22 mouse cellular contexts compared by ENCODE assay signal in genomic region chr9:48701296-48701695, GRCm38 (mm10).
"Had no signal": no experiment of that assay in that cellular context is flagged by ENCODE, and none has a peak within 500 bp of the region (broad histone marks: within the 10 kb centered on the region; RNA-seq: fewer than 3 reads in every experiment).

No protein-coding gene starts in this region.

- ATAC-seq: liver, embryonic 12.5 days had no signal

- H3K36me3 ChIP-seq: kidney, embryonic 15.5 days; limb, embryonic 10.5 days; limb, embryonic 13.5 days; liver, embryonic 12.5 days; liver, embryonic 15.5 days; lung, embryonic 15.5 days; midbrain, embryonic 12.5 days; neural tube, embryonic 12.5 days; stomach, embryonic 15.5 days had no signal

- H3K27ac ChIP-seq: kidney, embryonic 15.5 days; limb, embryonic 10.5 days; limb, embryonic 13.5 days; liver, embryonic 12.5 days; liver, embryonic 15.5 days; lung, embryonic 15.5 days; midbrain, embryonic 12.5 days; neural tube, embryonic 12.5 days; stomach, embryonic 15.5 days had no signal

- DNase-seq: kidney, adult 11 months; kidney, adult 8-10 months; kidney, postnatal 10 days; kidney, postnatal 36 days; liver; lung, adult 18-20 months; lung, postnatal 10 days; lung, postnatal 36 days; right cerebral cortex, adult 18-20 months; right cerebral cortex, postnatal 14 days; right cerebral cortex, postnatal 4 days; thymus, postnatal 25 days had no signal

- H3K27me3 ChIP-seq: megakaryocyte, embryonic 14.5 days; midbrain, embryonic 12.5 days; neural tube, embryonic 12.5 days had no signal

- H3K9me3 ChIP-seq: kidney, embryonic 15.5 days; limb, embryonic 10.5 days; liver, embryonic 12.5 days; liver, embryonic 15.5 days; lung, embryonic 15.5 days; megakaryocyte, embryonic 14.5 days; midbrain, embryonic 12.5 days; neural tube, embryonic 12.5 days; stomach, embryonic 15.5 days had no signal

- H3K9ac ChIP-seq: kidney, embryonic 15.5 days; limb, embryonic 13.5 days; liver, embryonic 12.5 days; liver, embryonic 15.5 days; lung, embryonic 15.5 days; midbrain, embryonic 12.5 days; neural tube, embryonic 12.5 days; stomach, embryonic 15.5 days had no signal

- H3K4me2 ChIP-seq: kidney, embryonic 15.5 days; limb, embryonic 13.5 days; liver, embryonic 12.5 days; liver, embryonic 15.5 days; lung, embryonic 15.5 days; midbrain, embryonic 12.5 days; neural tube, embryonic 12.5 days; stomach, embryonic 15.5 days had no signal

- H3K4me3 ChIP-seq: kidney, embryonic 15.5 days; limb, embryonic 10.5 days; limb, embryonic 13.5 days; liver, embryonic 12.5 days; liver, embryonic 15.5 days; lung, embryonic 15.5 days; megakaryocyte, embryonic 14.5 days; midbrain, embryonic 12.5 days; neural tube, embryonic 12.5 days; stomach, embryonic 15.5 days had no signal

- H3K4me1 ChIP-seq: stomach, embryonic 15.5 days had no signal
